Mouse (Mus musculus) cerebellum, postnatal 10 days (tissue): ENCODE results near the gene Rnf20.
A peak's percentile ranks its signal among the peaks of the same experiment; 100 is the strongest.
"Not testable (repeated sequence)": the region's sequence is repeated elsewhere in the genome, so short reads cannot be mapped to it uniquely, and the experiment has no call there.

ENCODE experiments used
- DNase-seq, 2 experiments: peaks; one replicate each; pipeline ENCODE4 v3.0.0; 2021; ENCODE audit warnings: mixed read lengths in 2 of 2

The Rnf20 gene

DNA sequence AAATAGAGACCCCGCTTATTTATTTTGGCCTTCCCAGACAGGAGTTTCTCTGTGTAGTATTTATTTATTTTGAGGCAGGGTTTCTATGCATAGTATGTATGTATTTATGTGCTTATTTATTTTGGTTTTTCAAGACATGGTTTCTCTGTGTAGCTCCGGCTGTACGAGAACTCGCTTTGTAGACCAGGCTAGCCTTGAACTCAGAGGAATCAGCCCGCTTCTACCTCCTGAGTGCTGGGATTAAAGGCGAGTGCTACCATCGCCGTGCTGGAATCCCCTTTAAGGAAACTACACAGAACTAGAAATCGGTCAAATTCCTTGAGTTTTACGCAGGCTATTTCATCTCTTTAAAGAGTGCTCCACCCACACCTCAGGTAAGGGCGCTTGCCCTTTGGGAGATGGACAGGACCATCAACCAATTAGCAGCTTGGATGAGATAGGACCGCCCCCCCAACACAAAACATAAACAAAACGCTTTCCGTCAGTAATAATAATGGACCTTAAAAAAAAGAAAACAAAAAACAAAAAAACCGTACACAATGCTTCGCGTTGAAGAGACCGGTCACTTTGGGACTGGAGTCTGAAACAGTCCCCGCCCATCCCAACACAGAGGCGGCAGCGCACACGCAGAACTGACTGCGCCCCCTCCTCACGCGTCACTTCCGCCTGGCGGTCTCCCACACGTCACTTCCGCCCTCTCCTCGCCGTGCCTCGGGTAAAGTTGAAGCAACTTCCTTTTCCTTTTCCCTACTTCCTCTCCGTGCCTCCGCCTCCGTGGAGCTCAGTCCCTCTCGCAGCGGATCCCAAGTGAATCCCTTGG, at the start of gene Rnf20:
TSS of gene Rnf20 (plus strand) at position 688 of the 820 bp plus-strand sequence.
- peak; percentile 98 for DNase-seq

DNA sequence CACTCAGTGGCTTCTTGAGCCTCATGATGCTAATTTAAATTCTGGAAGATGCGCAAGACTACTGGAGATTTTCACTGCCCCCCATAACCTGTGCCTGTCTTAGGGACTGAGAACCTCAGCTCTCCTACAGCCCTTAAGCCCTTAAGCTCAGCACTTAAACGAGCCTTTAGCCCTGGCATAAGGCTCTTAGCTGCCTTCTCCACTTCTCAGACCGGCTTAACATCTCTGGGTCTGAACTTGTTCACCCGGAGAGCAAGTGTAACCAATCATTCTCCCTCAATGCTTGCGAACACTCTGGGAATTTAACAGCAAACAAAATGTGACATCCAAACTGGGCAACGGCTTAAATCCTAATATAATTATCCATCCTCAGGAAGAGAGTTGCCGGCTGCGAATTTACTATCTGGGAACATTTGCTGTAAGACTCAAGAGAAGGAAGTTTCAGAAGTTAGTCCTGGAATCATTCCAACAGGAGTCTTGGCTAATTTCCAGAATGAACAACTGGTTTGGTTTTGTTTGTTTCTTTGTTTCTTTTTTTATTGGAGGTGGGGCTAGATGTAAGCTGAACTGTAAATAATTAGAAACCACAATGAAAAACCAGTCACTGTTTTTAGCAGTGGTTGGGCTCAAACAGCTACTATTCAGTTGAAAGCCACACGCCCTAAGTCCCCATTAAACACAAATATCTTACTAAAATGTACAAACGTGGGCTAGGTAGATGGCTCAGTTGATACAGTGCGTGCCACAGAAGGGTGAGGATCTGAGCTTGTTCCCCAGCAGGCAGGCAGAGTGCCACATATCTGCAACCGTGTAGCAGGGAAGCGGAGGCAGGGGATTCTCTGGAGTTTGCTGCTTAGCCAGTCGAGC, 47.6 kb upstream of the Rnf20 start:
- peak in 1 of 2 experiments; percentile 20 for DNase-seq

DNA sequence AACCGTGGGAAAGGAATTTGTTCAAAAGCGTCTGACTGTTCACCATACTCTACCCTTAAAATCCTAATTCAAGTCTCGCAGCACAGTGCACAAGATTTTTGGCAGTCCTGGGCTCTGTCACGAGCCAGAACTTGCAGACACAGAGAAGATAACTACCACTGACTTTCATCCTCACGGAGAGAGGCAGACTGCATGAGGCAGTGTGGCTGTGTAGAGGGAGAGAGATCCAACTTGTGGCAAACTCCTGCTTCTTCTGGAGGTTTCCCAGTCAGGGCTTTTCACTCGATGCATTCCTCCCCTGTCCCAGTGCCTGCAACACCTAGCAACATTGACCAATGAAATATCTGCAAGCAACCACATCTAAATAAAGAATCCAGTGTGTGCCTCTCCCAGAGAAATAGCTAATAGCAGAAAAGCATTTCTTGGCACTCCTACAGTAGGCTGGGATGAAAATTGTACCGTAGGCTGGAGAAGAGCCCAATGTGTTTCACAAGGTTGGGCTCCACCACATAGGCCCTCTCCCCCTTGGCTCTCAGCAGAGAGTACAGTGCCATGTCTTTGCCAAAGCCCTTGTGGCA, 46.2 kb upstream of the Rnf20 start:
- DNase-seq = no peak

DNA sequence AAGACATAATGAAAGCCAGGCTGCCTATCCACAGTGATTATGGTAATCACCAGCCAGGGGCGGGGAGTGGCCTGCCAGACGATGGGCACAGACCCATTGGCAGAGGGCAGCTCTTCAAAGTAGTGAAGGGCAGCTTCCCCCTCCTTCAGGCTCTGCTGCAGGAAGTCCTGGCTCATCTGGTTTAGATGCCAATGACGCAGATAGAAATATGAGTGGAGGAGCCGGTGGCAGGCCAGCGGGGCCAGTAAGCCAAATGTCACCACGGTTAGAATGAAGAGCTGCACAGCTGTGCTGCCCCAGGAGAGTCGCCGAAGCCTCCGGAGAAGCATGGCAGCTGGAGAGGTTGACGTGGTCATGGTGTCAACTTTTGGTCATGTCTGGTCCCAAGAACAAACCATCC, 45.0 kb upstream of the Rnf20 start:
- no peak for DNase-seq

DNA sequence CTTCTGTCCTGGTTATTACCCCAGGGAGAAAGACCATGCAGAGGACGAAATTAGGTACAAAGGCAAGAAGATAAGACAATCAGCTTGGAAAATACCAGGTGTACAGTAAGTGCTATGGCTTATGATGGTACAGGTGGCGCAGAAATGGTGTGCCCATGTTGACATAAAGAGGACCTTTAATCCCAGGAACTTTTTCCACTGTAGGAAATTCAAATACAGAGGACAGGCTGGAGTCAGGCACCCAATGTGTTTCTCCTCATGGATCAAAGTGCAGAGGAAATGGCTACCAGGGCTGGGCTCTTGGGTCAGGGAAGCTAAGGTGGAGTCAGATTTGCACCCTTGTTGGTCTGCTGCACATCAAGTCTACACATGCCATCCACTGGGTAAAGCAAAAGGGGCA, 41.7 kb upstream of the Rnf20 start:
- DNase-seq = no peak

DNA sequence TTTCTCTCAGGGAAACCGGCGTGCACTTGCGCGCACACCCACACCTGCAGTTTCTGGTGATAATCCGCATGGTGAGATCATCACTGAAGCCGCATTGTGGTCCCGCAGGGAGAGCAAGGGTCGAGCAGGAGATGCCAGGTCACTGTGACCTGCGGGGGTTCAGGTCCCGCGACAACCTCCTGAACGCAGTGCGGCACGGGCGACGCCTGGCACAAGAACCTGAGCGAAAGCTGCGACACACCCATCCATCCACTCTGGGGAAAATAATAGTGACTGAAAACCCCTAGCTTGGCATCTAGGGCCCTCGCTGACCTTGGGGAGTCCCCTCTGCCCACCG, 35.0 kb upstream of the Rnf20 start:
- DNase-seq = peak in 1 of 2 experiments; percentile 61

DNA sequence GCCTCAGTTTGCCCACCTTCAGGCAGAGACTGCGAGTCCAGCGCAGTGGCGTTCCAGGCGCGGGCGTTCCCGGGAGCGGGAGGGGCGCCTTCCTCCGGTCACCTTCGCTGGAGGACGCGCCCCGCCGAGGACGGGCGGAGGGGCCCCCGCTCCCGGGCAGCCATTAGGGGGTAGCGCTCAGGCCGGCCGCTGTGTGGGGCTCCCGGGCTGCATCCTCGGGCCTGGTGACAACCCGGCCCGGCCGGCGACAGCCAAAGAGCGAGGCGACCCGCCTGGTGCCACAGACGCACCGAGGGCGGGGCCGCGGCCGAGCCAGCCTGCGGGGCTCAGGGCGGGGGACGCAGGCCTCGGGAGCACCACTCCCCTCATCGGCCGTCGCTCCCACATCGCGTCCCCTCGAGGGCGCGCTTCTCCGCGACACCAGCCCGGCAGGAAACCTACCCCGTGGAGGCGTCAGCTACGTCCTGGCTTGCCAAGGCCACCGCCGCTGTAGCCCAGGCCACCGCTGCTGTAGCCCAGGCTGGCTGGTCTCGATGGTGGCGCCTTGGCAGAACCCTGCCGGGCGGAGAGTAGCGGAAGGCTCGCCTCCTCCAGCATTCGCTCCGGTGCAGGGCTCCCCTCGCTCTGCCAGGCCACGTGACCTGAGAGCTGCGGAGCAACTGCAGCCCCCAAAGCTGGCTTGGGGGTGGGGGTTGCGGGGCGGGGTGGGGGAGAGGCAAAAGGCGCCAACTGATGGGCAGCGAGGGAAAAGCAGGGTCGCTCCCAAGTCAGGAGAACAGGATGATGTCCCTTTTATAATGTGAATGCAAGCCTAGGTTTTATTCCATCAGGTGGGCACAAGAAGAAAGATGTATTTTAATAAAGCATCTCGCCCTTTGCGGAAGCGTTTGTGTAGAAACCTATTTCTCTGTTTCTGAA, 34.4 kb upstream of the Rnf20 start, which contains the start of gene Tmem246:
TSS of gene Tmem246 (minus strand) at position 694 of the 918 bp plus-strand sequence.
- peak; percentile 88 to 89 for DNase-seq

DNA sequence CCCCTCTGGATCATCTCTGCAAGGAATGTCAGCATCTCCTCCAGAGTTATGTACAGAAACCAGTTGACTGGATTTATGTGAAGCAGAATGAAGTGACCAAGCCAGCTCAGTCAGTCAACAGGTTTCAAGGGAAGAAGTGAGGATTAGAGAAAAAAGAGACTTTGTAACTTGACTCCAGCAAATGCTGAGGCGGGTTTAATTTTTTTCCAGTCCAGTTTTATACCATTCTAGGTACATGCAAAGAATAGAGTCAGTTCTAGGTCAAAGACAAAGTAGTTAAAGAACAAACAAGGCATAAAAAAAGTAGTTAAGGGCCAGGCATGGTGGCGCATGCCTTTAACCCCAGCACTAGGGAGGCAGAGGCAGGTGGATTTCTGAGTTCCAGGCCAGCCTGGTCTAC, 28.6 kb upstream of the Rnf20 start:
- DNase-seq = no peak

DNA sequence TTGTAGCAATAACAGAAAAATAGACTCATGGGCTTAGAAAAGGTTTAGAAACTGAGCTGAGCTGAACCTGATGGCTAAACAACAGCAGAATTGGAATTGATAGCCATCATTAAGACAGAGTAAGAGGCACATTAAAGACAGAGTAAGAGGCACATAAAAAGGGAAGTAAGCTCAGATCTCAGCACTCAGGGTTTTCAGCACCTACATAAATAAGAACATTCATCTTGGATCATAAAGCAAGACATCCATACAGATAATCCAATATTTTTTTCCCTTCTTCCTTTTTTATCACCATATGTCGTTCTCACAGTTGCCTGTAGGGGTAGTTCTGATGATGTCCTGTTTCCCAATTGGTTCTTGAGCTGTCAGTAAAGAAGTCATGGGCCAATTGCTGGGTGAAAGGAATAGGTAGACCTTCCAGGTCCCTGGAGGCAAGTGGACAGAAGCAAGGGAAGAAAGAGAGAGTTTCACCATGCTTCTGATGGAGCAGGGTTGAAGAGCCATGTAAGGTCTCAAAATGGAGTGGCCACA, 27.7 kb upstream of the Rnf20 start:
- no peak for DNase-seq

DNA sequence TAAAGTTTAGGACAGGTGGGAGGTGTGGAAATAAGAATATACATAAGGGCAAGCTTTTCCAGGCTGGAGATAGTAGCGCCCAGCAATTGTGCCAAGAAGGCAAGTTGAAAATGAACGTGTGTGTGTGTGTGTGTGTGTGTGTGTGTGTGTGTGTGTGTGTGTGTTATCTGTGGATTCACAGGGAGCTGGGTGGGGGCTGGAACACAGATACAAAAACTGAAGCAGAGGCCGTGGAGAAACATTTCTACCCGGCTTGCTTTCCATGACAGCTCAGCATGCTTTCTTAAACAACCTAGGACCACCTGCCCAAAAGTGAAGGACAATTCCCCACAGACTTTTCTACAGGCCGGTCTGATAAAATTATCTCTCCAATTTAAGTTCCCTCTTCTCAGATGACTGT, 27.2 kb upstream of the Rnf20 start:
- DNase-seq = no peak

DNA sequence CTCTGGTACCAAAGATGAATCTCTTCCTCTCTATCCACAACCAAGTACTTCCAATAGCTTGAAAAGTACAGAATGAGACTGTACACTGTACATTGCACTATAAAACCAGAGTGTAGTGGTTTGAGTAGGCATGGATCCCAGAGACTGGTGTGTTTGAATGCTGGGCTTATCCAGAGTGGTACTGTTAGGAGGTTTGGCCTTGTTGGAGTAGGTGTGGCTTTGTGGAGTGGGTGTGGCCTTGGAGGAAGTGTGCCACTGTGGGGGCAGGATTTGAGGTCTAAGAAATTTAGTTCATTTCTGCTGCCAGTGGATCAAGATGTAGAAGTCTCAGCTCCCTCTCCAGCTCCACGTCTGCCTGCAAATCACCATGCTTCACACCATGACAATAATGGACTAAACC, 26.3 kb upstream of the Rnf20 start:
- DNase-seq = no peak

DNA sequence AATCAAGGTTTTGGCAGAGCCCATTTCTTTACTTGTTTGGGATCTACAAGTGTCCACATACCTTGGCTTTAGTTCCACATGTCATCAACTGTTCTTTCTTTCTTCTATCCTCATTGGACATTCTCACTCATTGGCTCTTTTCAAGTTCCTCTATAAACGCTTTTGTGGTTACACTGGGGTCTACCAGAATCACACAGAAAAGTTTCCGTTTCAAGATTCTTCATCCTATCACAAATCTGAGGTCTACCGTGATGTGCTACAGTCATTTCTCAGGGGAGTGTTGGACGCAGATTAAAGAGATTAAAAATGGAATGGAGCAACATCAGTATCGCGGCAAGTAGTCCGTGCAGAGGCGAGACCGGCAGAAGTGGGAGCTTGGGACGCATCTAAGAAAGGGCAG, 14.9 kb upstream of the Rnf20 start:
- no peak for DNase-seq

DNA sequence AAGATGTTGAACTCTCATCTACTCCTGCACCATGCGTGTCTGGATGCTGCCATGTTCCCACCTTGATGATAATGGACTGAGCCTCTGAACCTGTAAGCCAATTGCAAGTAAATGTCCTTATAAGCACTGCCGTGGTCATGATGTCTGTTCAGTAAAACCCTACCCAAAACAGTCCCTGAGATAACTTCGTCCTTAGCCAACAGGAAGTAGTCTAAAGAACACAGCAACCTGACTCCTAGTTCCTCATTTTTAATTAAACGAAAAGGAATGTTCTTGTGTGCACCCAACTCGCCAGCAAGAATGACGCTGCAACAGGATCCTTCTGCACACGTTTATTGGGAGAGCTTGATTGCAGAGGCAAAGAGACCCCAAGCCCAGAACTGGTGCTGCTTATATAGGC, 11.9 kb upstream of the Rnf20 start:
- not testable (repeated sequence) for DNase-seq

DNA sequence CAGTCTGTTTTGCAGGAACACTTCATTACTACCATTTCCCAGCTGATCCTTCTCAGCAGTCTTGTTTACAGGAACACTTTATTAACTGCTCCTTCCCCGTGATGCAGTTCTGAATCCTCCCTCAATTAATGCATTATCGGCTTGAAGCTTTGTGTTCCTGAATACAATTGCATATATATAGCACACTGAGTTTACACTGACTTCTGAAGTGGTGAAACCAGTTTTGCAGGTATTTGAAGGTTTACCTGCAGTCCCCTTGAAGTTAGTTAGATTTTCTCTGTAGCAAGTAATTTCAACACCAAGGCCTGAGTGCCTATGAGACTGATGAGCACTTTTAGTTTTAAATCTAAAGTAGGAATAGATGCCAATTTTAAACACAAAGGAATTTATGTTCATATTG, 9.5 kb upstream of the Rnf20 start:
- no peak for DNase-seq

DNA sequence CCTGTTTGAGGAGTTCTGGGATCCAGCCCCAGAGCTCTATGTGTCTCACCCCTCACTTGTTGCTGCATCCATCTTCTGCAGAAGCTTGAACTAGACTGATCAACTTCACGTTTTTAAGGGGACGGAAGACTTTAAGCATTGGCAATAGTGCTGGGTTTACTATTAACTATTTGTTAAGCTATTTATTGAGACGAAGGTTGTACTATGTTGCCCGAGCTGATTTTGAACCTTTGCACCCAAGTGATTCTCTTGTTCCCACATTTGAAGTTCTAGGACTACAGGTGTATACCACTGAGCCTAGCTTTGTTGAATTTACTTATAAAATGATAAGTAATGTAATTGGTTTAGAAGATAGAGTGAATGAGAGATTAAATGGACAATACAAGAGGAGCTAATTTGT, 7.9 kb upstream of the Rnf20 start:
- no peak for DNase-seq

DNA sequence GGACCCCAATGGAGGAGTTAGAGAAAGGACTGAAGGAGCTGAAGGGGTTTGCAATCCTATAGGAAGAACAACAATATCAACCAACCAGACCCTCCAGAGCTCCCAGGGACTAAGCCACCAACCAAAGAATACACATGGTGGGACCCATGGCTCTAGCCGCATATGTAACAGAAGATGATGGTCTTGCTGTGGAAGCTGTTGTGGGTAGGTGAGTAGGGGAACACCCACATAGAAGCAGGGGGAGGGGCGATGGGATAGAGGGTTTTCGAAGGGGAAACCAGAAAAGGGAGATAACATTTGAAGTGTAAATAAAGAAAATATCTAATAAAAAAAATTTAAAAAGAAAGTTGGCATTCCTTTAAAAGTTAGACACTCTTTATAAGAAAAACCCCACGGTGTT, 6.8 kb upstream of the Rnf20 start:
- not testable (repeated sequence) for DNase-seq

DNA sequence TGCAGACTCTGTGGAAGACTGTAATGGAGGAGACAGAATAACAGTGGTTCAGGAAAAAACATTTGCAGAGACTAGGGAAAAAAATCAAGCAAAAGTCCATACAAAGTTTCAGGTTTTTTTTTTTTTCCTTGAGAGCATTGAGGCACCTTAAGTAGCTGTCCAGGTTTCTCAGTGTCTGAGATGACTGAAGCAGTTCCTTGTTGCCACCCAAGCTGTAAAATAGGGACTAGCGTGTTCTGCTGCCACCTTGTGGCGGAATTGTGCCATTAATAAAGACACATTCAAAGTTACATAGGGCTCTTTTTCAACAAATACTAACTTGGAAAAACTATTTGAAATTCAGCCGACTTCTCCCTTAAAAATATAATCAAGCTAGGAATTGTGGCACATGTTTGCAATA, 4.8 kb upstream of the Rnf20 start:
- DNase-seq = peak; percentile 82 to 84

DNA sequence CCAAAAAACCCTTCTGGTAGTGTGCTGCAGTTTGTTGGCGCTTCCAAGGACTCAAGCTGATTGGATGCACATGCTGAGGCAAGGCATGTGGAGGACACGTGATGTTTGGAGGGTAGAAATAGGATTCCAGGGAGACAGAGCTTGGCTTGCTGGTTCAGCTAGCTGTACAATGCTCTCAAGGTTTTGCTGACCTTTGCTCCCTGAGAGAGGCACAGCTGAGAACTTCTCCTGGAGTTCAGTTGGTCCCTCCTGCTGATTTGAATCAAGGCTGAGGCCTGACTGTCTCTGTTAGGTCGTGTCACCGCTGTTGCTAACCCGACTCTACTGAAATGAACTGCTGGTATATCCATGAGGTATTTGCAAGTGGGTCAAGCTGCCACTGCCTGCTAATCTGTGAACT, 2.9 kb upstream of the Rnf20 start:
- DNase-seq = no peak

DNA sequence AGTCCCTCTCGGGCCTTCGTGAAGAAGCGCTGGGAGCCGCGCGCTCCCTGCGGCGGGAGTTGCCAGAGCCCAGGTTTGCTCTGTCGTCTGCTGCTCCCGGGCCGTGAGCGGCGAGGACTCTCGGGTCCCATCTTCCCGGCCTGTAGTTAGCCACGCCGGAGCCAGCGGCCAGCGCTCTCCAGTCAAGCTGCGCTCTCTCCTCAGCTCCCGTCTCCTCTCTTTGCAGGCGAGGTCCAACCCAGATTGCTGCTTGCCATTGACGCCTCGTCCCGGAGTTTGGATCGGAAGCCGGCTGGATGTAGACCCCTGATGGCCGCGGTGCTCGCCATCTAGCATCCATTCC, 304 bp downstream of the Rnf20 start:
- no peak for DNase-seq

DNA sequence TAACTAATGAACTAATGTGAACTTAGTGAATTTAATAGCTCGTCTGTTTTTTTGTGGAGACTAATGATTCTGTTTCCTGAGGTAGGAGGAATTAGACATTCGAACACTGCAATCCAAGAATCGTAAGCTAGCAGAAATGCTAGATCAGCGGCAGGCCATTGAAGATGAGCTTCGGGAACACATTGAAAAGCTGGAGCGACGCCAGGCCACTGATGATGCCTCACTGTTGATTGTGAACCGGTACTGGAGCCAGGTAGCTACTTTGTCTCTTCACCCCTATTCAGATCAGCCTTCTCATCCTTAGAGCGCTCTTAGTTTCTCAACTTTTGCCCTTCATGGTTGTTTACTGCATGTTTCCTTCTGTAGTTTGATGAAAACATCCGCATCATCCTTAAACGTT, 6.0 kb downstream of the Rnf20 start:
- peak; percentile 30 to 32 for DNase-seq

DNA sequence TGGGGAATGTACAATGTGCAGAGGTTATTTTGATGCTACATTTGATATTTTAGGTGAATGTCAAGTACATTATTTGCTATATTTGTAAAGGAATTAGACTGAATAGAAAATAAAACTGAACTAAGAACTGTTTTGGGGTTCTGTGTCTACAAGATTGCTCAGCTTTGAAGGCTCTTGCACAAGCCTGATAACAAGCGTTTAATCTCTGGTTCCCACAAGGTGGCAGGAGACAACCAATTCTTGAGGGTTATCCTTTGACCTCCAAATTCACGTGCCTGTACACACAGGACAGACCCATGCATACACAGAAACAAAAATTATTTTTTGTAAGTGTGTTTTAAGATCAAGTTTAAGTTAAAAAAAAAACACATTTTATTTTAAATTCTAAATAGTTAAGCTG, 8.1 kb downstream of the Rnf20 start:
- DNase-seq = no peak

DNA sequence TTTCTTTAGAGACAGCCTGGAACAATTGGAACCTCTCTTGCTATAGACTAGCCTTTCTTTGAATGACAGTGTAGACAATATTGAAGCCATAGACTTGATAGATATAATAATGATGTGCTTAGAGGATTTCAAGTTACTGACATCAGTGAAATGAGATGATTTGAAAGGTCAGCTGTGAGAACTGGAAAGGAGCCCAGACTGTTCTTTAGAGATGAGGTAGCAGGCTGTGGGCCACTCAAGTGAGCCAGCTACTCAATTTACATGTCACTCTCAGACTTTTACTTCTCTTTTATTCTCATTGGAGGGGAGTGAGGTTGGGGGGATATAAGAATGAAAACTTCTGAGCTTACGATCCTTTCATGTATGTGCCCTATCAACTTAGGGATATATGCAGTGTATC, 27.6 kb downstream of the Rnf20 start:
- peak in 1 of 2 experiments; percentile 17 for DNase-seq
